In the genomic region with DNA sequence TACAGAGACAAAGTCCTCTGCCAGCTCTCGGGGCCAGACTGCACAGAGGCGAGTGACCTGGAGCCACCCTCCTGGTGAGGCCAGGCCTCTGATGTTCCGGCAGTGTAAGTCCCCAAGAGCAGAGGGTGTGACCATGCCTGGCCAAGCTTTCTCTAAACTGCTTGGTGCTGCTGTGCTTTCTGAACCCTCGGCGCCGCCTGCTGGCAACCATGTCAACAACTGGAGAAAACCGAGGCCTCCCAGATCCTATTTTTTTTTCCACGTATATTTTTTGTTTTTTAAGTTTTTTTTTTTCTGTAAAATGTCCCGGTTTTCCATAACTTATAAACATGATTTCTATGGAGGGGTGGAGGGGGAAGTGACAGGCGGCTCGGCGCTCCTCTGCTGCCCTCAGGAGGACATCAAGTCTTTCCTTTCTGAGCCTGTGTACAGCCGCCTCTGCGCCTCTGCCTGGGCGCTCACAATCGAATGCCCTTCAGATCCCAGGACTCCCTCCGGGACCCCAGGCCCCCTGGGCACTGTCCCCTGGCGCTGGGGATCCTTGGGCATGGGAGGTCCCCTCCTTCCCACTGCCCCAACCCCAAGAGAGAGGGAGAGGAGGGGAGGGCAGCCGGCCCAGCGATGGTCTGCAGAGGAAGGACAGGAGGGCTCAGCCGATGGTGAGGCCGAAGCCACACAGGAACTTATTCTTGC, we compare ENCODE assay signal across 8 mouse cellular contexts. TPM values are rescaled to one million over a fixed set of nuclear protein-coding genes. Genes with fewer than 3 reads are reported as not detected.
A peak's percentile ranks its signal among the peaks of the same experiment; 100 is the strongest.
DNase-seq lines count a peak whose midpoint lies in the region; ATAC-seq and TF ChIP-seq lines count a peak whose summit lies in the region.

No protein-coding gene starts in this region.

- H3K9ac ChIP-seq in liver, postnatal 0 days (replicated peaks): peak overlapping the region; percentile 47
- H3K9ac ChIP-seq in neural tube, embryonic 13.5 days: peak overlapping the region; percentile 31; the same call in 1 of the 2 replicates

- peak overlapping the region; percentile 98 for H3K27ac ChIP-seq in liver, postnatal 0 days (ENCODE audit: low read depth)
- peak overlapping the region; percentile 59 for H3K27ac ChIP-seq in neural tube, embryonic 13.5 days (replicated peaks)

- DNase-seq in 416B (ENCODE audit: low read depth): peak; percentile 75
- DNase-seq in adrenal gland, adult 2 months: peak; percentile 82
- DNase-seq in fibroblast of lung, adult 2 months (ENCODE audit: low read depth): peak; percentile 61
- peak; percentile 82 to 86 for DNase-seq in heart, postnatal 14 days
- peak; percentile 86 to 91 for DNase-seq in kidney, postnatal 4 days
- DNase-seq in liver, postnatal 0 days: peak; percentile 83
- DNase-seq in thymus, postnatal 36 days: peak; percentile 54 to 58

- peak; percentile 79 for TF ChIP-seq EP300 in liver, postnatal 0 days (IDR thresholded peaks at IDR 0.05; ENCODE audit: low read depth)

- H3K4me3 ChIP-seq in liver, postnatal 0 days (ENCODE audit: low read depth, low read length): no peak overlapping the region
- no peak overlapping the region for H3K4me3 ChIP-seq in neural tube, embryonic 13.5 days

- WGBS in liver, postnatal 0 days (ENCODE audit: insufficient replicate concordance): 20% methylated on average over 22 of the region's 22 CpGs
- WGBS in neural tube, embryonic 13.5 days: 34% methylated on average over 22 of the region's 22 CpGs

- peak; percentile 87 for ATAC-seq in liver, postnatal 0 days
- no peak for ATAC-seq in neural tube, embryonic 13.5 days (ENCODE audit: low read depth)

- H3K4me2 ChIP-seq in liver, postnatal 0 days (ENCODE audit: low read depth, low read length): peak overlapping the region; percentile 45
- H3K4me2 ChIP-seq in neural tube, embryonic 13.5 days: no peak overlapping the region

- H3K36me3 ChIP-seq in liver, postnatal 0 days (replicated peaks; ENCODE audit: insufficient read depth, low read length): peaks cover 16% of the 10 kb centered on the region
- H3K36me3 ChIP-seq in neural tube, embryonic 13.5 days: peaks cover 43% of the 10 kb centered on the region

- peak; percentile 82 for TF ChIP-seq CTCF in liver, postnatal 0 days (IDR thresholded peaks at IDR 0.05; ENCODE audit: low read depth)

- no peaks in the 10 kb centered on the region for H3K9me3 ChIP-seq in liver, postnatal 0 days (ENCODE audit: low read length)
- no peaks in the 10 kb centered on the region for H3K9me3 ChIP-seq in neural tube, embryonic 13.5 days

- H3K27me3 ChIP-seq in liver, postnatal 0 days (ENCODE audit: insufficient read depth, low read length): no peaks in the 10 kb centered on the region
- peaks cover 4% of the 10 kb centered on the region; the same call in 1 of the 2 replicates for H3K27me3 ChIP-seq in neural tube, embryonic 13.5 days

- intact Hi-C loops in heart, postnatal 14 days (cut with DNase I): loop anchor here (1.0 to 10.0 kb wide), 2 partner anchors 32 to 296 kb away; a partner anchor contains a TSS

- H3K4me1 ChIP-seq in liver, postnatal 0 days (ENCODE audit: insufficient read depth): peaks cover 42% of the 10 kb centered on the region
- peaks cover 28% of the 10 kb centered on the region for H3K4me1 ChIP-seq in neural tube, embryonic 13.5 days (replicated peaks)

RNA-seq across cellular contexts. Expression of a gene that starts 2.2 kb away (rescaled TPM):
- 1,000 to 10,000 TPM; 1,105 to 1,118 TPM for total RNA-seq in adrenal gland, adult 2 months (2021)
- 1,670 and 1,938 TPM in 2 replicates for polyA plus RNA-seq in adrenal gland, adult 2 months (2012; rRNA removed)
- 100 to 1,000 TPM; 243 to 352 TPM for total RNA-seq in heart, postnatal 14 days (2021)
- 20,006 and 20,209 TPM in 2 replicates for polyA plus RNA-seq in liver, postnatal 0 days (2015; fragmentation: Nextera tagmentation; extraction: Ambion mirVana)
- polyA plus RNA-seq in neural tube, embryonic 13.5 days (2015; fragmentation: Nextera tagmentation; extraction: Ambion mirVana): 408 and 440 TPM in 2 replicates

RNA-seq across cellular contexts. Expression of a gene that starts 8.8 kb away (rescaled TPM):
- total RNA-seq in adrenal gland, adult 2 months (2021): 1,000 to 10,000 TPM in 1 of 2 experiments, 100 to 1,000 TPM in 1; 204 to 1,066 TPM
- 76.5 and 212 TPM in 2 replicates for polyA plus RNA-seq in adrenal gland, adult 2 months (2012; rRNA removed)
- total RNA-seq in heart, postnatal 14 days (2021): 1 to 10 TPM; 2.2 to 8.9 TPM
- 5,234 and 5,457 TPM in 2 replicates for polyA plus RNA-seq in liver, postnatal 0 days (2015; fragmentation: Nextera tagmentation; extraction: Ambion mirVana)
- polyA plus RNA-seq in neural tube, embryonic 13.5 days (2015; fragmentation: Nextera tagmentation; extraction: Ambion mirVana): 4.4 and 6.6 TPM in 2 replicates

RNA-seq across cellular contexts. Expression of a gene that starts 14.0 kb away (rescaled TPM):
- total RNA-seq in adrenal gland, adult 2 months (2021): 100 to 1,000 TPM; 115 to 143 TPM
- polyA plus RNA-seq in adrenal gland, adult 2 months (2012; rRNA removed): 164 and 165 TPM in 2 replicates
- 100 to 1,000 TPM; 107 to 120 TPM for total RNA-seq in heart, postnatal 14 days (2021)
- 81.5 and 83.6 TPM in 2 replicates for polyA plus RNA-seq in liver, postnatal 0 days (2015; fragmentation: Nextera tagmentation; extraction: Ambion mirVana)
- polyA plus RNA-seq in neural tube, embryonic 13.5 days (2015; fragmentation: Nextera tagmentation; extraction: Ambion mirVana): 117 and 134 TPM in 2 replicates

RNA-seq across cellular contexts. Expression of a gene that starts 19.9 kb away (rescaled TPM):
- 100 to 1,000 TPM in 1 of 2 experiments, 10 to 100 TPM in 1; 40.7 to 204 TPM for total RNA-seq in adrenal gland, adult 2 months (2021)
- 95.0 and 181 TPM in 2 replicates for polyA plus RNA-seq in adrenal gland, adult 2 months (2012; rRNA removed)
- total RNA-seq in heart, postnatal 14 days (2021): not detected
- 2,808 and 2,914 TPM in 2 replicates for polyA plus RNA-seq in liver, postnatal 0 days (2015; fragmentation: Nextera tagmentation; extraction: Ambion mirVana)
- polyA plus RNA-seq in neural tube, embryonic 13.5 days (2015; fragmentation: Nextera tagmentation; extraction: Ambion mirVana): 0.08 TPM in 1 of 2 replicates, not detected in the other

RNA-seq across cellular contexts. Expression of a gene that starts 20.0 kb away (rescaled TPM):
- total RNA-seq in adrenal gland, adult 2 months (2021): 1 to 10 TPM; 1.5 to 1.9 TPM
- polyA plus RNA-seq in adrenal gland, adult 2 months (2012; rRNA removed): 2.3 and 4.1 TPM in 2 replicates
- not detected for total RNA-seq in heart, postnatal 14 days (2021)
- 187 and 234 TPM in 2 replicates for polyA plus RNA-seq in liver, postnatal 0 days (2015; fragmentation: Nextera tagmentation; extraction: Ambion mirVana)
- not detected in 2 replicates for polyA plus RNA-seq in neural tube, embryonic 13.5 days (2015; fragmentation: Nextera tagmentation; extraction: Ambion mirVana)

Comparison
In these comparisons a context has a peak if more than half of its experiments do, and no peak if none do; other contexts are left out.
1. RNA of a gene that starts 2.2 kb away (polyA plus RNA-seq): 20,006 to 20,209 TPM in liver, postnatal 0 days; 1,670 to 1,938 TPM in adrenal gland, adult 2 months and 408 to 440 TPM in neural tube, embryonic 13.5 days; every median in the first group is over 10 times any median in the second.
2. RNA of a gene that starts 8.8 kb away (polyA plus RNA-seq): 5,234 to 5,457 TPM in liver, postnatal 0 days and 76.5 to 212 TPM in adrenal gland, adult 2 months; 4.4 to 6.6 TPM in neural tube, embryonic 13.5 days; every median in the first group is over 10 times any median in the second.
3. Peak in every context shown above with its lines, with median percentiles within 50 percentile points of each other: DNase-seq.